Mouse (Mus musculus) kidney, postnatal 36 days (tissue): ENCODE measurements around the gene Pawr.

Experiments used
- DNase-seq, 2 experiments: peaks; one replicate each; pipeline ENCODE4 v3.0.0; 2021 to 2022; ENCODE audit warnings: mixed read lengths in 2 of 2

Gene Pawr

DNA sequence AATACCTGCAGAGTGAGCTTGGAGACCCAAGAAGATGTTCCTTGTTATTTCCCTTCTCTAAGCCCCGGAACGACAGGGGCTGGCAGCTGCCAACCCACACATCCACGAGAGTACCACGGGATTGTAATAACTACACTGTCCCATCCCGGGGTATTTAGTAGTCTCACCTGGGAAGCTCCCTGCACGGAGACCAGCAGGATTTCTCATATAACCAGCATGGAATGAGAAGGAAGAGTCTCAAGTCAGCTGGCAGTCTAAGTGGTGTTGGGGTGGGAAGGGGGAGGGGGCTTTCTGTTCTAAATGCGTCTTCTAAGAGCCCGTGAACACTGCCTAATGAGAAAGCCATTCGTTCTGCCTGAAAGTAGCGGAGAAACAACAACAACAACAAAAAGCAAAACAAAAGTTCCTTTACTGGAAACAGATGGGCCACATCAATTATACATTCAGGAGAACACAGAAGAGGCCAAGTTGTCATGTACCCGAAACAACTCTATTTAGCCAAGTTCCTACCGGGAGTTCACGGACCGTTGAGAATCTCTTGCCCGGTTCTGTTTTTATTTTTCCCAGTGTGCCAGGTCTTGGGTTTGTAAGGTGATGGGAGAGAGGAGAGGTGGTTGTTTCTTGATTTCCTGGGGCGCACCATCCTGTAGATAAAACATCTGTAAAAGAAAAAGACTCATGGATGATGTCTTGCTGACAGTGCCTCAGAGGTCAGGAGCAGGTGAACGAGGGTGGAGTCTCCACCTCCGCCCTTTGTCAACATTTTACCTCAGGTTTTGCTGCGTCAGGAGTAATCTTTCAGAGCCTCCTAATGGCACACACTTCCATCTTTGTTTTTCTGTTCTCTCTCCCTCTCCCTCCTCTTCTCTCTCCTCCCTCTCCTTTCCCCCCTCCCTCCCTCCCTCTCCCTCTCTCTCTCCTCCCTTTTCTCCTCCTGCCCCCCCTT is 112.3 kb downstream of the Pawr start:
- peak; percentile 58 to 75 for DNase-seq

- no peak for DNase-seq
These were observed 113.2 kb downstream of the Pawr start for GRCm38 (mm10) chr10:108445123-108445522.

DNA sequence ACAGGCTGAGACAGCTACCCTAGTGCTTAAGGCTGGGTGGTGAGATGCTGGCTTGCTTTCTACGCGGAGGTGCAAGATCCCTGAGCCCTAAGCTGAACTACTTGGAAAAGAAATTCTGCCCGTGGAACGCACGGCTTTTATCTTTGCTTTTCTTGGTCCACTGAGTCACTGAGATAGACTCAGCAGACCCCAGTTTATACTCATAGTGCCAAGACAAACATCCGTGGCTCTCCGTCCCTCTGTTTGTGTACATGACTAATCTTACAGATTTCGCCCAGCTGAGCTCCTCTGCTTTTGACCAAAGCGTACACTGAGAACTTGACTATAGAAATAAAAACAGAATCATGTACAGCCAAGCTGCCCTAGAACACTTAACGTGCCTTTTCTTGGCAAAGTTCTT is 113.7 kb downstream of the Pawr start:
- DNase-seq = no peak

DNA sequence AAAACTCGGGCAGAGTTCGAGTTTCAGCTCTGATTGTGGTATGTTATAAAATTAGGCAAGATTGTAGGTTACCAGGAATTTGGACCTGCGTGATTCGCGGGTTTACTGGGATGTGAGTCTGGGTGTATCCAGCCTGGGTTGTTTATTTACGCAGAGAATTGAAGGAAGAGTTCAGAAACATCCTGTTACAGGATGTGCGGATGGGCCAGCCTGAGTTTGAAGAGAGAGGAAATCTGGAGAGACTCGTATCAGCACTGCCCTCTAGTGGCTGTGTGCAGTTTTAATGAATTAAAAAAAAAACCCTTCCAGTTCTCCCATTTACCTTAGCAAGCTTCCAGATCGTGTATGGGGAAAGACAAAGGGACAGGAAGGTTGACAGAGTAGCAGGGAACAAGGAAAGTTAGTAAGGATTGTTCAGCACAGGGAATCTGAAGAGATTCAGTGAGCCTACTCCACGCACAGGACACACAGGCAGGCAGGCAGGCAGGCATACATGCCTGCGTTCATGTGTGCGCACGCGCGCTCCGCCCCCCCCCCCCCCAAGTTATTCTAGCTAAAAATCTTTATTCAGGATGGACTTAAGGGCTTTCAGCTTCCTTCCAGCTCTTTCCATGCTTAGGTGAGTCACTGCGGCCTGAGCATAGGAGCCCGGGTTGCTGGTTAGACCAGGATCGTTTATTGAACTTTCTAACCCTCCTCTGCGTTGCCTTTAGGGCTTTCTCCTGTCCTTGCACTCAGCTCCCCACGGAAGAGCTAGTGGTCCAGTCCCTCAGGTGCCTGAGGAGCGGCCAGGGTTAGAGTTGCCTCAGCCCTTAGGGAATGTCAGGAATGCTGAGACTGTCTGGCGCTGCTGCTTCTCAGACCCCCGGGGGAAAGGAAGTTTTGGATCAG is 114.4 kb downstream of the Pawr start:
- peak; percentile 85 to 90 for DNase-seq

DNA sequence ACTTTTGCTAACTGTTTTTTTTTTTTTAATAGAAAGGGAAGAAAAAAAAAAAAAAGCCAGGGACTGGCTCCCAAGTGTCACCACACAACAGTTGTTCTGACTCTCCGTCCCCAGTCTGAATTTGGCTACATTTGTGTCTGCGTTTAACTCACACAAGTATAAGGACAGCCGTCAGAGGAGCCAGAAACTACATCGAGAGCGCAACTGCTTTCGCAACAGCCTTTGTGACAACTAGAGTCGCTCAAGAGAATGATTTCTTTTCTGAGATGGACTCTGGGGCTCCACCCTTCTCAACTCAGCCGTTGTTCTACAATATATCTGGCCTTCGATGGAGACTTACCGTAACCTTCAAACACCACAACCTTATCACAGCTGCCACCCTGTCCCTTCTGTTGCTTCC is 115.3 kb downstream of the Pawr start:
- no peak for DNase-seq

DNA sequence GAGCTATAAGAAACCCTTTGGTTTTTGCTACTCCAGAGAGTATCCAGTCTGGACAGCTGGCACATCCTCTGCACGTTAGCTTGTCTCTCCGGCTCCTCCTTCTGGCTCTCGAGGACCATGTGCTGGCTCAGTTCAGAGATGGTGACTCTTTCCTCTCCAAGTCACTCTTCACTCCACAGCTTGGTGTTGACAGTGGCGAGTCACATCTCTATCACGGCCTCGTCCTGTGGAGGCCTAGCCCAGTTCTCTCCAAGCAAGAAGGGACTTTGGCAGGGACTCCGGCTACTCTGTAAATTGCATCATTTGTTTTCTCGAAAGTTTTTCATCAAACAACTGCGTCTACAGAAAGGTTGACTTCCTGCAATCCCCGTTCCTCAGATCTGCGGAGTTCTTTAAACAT is 116.5 kb downstream of the Pawr start:
- DNase-seq = no peak

DNA sequence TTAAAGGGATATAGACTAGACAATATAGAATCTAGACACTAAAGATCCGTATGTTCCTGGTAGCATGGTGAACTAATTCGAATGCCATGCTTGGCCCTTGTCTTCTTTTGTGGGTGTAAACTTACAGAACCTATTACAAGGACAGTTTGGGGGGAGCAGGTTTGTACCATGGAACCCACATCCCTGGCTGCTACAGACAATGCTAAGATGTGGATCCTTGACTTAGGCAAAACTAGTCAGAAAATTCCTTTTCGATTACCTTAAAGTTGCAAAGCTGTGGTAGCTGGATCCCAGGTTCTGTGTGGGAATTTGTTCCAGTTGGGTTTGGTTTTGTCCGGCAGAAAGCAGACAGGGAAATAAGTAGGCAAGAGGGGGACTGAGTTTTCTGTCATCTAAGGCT is 118.5 kb downstream of the Pawr start:
- DNase-seq = no peak

DNA sequence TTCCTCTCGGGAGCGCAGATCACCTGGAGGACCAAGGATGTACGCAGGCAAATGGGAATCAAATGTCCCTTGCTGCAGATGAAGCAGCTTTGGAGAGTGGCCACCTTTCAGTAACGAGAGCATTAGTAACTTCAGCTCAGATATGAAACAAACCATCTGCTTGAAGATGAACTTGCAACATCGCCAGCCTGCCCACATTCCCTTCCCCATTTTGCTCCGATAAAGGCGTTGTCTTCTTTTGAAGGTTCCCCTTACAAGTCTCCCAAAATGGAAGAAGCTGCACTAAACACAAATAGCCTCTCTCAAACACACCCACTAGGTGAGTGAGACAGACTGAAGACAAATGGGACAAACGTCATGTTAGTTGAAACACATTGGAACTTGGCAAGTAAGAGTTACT is 119.6 kb downstream of the Pawr start:
- no peak for DNase-seq

DNA sequence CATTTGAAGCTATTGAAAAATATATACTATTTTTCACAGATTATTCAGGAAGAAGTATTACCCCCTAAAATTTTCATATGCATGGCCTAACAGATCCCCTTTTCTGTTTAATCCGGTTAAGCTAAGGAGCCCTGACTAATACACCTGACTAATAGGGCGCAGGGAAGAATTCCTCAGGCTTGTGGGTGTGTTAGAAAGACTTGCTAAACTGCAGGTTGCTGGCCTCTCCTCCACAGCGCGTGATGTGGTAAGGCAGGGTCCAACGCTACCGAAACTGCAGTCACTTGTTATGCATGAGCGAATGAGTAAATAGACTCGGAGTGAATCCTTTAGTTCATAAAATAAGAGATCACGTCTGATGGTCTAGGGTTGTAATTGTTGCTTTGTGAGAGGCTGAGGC is 120.5 kb downstream of the Pawr start:
- DNase-seq = peak in 1 of 2 experiments; percentile 57

DNA sequence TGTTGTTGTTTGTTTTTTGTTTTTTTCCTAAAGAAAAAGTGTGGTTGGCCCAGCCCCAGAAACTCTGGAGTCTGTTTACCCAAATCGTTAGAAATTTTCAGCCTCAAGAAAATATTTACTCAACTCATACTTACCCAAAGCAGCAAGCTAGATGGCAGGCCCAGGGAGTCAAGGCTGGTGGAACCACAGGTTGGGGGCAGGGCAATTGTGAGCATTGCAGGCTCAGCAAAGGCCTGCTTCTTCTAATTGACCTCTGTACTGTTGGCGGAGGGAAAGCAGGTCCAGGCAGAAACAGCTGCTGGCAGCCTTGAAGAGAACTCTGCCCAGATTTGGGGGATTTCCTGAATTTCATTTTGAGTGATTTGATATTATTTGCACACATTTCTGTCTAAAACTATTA is 121.6 kb downstream of the Pawr start:
- peak; percentile 90 to 92 for DNase-seq

- DNase-seq = peak; percentile 69 to 73
These were observed 122.8 kb downstream of the Pawr start for GRCm38 (mm10) chr10:108454691-108455117.

DNA sequence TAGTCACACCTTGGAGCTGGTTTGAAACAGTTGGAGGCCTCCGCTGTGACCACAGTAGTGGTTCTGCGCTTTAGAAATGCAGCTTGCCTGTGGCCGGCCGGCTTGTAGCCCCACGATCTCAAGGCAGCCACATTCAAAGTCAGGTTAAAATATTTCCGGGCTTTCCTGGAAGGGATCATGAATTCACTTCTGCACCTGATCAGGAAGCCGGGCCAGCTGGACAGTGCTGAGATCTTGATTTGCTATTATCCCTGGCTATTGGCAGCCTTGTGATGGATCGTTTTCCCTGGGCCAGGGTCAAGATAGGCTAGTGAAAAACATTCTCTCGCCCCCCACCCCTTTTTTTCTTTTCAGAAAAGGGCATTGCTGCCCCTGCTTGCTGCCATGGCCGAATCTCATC is 123.3 kb downstream of the Pawr start:
- DNase-seq = peak in 1 of 2 experiments; percentile 50

DNA sequence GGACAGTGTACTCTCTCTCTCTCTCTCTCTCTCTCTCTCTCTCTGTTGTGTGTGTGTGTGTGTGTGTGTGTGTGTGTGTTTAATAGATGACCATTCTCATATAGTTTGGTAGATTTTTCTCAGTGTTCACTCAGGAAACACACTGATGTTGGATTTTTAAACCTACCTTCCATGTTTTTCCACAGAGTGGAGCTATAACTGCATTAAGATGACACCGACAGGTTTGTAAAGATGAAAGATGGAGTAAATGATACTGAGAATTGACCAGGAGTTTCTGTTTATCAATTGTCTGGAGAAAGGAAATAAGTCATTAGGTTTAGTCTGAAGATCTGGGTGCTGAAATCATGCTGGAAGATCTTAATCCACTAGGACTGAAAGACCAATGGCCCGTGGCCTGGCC is 124.0 kb downstream of the Pawr start:
- DNase-seq = no peak

GRCm38 (mm10) chr10:108457054-108457453 is 125.1 kb downstream of the Pawr start:
- no peak for DNase-seq

GRCm38 (mm10) chr10:108461862-108462261 is 129.9 kb downstream of the Pawr start:
- DNase-seq = no peak
